Mouse (Mus musculus): ENCODE data around the gene Gpr137.

Gpr137 gene

DNA sequence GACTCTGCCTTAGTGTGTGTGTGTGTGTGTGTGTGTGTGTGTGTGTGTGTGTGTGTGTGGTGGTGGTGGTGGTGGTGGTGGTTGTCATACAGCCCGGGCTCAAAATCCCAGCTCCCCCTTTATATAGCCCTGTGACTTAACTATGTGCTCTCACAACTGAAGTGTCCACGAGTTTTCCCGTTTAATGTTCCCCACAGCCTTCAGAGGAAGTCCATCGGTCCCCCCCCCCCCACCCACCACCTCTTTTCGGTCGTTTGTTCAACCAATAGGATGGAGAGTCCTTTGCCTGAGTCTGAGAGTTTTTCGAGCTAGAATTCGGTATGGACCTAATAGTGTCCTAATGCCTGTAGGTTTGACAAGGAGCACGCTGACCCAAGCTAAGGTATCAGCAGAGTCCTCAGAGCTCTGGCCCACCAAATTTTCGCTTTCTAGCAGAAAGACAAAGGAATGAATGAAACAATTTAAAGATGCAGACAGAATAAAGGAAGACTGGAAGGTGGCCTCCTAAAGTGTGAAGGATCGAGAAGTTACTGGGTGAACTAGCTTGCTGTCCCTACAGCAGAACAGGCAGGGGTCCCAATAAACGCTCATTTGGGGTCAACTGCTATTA, 31.4 kb upstream of the Gpr137 start:
- WGBS: 33% methylated on average over 12 of the region's 12 CpGs

DNA sequence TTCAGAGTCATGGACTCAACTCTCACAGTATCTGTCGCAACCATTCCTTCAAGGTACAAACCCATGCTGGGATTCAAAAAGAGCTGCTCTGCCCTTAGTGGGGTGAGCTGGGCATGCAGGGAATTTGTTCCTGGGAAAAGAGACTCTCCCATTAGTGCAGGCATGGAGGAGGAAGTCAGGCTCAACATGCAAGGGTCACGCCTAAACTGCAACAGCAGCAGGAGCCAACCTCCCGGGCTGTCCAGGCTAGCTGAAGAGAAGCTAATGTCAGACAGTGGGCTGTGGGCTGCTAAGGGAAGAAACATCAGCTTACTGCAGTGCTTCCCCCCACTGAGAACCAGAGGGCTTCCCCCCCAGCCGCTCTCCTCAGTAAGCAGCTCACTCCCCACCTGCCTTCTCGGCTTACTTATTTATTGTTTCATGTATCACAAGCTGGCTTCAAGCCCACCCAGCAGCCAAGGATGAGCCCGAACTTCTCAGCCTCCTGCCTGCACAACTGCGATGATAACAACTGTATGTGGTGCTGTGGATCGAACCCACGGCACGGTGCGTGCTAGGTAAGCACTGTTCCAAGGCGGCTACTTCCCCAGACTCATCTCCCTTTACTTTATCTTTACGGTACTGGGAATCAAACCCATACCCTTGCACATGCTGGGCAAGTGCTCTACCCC, 30.1 kb upstream of the Gpr137 start:
- 90% methylated on average over 13 of the region's 13 CpGs for WGBS

DNA sequence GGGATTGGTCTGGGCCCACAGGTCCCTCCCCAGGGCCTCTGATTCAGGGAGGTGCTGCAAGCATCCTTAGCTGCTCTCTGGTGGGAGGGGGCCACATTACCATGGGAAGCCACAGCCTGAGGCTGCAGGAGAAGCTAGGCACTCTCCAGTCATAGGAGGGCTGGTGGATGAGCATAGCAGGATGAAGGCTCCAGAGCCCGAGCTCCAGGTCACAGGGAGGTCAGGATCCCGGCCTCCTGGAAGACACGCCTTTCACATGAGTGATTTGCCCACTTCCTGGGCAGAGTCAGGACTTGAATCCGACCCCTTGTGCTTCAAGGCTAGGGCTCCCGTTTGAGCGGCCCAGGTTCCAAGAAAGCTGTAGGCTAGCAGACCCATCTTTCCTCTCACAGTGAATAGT, 29.4 kb upstream of the Gpr137 start:
- WGBS: 72% methylated on average over 6 of the region's 6 CpGs

DNA sequence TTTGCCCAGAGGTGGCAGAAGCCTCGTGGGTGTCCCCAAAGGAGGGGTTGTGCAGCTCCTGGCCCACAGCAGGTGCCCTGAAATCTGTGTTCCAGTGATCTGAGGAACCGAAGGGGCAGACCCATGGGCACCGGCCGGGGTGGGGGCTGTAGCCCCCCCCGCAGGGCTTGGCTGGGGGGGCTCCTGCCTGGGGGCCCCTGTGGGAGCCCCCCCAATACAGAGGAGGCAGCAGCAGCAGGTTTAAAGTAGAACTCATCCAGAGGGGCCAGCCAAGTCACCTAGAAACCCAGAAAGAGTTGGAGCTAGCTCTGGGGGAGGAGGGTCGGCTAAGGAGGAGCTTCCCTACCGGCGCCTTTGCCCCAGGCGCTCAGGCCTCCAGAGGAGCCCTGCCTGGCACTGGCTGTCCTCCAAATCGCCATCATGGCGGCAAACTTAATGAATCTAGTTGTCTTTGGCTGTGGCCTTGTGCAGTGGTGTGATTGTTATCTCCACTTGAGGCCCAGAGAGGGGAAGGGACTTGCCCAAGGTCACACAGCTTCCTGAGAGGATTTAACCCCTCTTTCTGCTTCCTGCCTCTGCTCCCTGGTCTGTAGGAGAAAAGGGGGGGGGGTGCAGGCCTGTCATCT, 28.3 kb upstream of the Gpr137 start:
- 29% methylated on average over 11 of the region's 11 CpGs for WGBS

DNA sequence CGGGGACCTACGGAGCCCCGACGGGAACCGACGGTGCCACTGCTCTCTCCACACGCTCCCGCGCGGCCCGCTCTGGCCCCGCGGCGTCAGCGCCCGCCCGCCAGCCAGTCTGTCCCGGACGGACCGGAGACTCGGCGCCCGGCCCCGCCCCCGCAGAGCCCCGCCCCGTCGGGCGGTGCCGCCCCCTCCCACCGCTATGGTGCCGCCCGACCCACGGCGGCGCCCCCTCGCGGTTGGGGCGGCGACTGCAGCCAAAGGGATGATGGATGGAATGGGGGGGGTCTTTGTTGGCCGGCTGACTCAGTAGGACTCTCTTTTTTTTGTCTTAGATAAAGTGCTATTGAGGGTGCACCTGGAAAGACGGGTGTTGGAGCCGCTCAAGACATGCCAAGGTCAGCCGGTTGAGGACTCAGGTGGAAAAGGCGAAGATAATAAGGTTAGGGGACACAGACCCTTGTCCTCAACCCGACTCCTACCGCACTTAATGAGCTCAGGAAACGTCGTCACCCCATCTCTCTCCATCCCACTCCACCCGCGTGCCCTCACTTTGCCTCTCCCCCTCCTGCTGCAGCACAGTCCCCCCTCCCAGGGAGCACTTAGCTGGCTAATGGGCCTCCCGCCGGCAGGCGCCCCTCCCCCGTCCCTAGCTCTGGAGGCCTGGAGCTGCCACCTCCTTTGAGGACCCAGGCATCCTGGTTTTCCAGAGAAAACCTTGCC, 27.5 kb upstream of the Gpr137 start:
- WGBS: 2% methylated on average over 55 of the region's 55 CpGs

DNA sequence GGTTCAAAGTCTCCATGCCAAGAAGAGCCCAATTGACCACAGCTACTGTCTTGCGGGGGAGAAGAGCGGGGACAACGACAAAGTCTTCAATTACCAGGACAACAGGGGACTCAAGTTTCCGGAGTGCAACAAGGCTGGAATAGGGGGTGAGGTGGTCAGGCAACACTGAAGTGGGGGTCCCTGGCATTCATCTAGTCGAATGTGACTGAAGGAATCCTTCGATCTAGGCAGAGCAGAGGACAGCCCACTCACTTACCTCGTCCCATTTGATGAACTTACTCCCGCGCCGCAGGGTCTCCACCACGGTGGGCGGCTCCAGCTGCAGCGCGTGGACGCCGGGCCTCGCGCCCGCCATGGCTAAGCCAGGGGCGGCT, 27.0 kb upstream of the Gpr137 start:
- WGBS: 9% methylated on average over 20 of the region's 20 CpGs

DNA sequence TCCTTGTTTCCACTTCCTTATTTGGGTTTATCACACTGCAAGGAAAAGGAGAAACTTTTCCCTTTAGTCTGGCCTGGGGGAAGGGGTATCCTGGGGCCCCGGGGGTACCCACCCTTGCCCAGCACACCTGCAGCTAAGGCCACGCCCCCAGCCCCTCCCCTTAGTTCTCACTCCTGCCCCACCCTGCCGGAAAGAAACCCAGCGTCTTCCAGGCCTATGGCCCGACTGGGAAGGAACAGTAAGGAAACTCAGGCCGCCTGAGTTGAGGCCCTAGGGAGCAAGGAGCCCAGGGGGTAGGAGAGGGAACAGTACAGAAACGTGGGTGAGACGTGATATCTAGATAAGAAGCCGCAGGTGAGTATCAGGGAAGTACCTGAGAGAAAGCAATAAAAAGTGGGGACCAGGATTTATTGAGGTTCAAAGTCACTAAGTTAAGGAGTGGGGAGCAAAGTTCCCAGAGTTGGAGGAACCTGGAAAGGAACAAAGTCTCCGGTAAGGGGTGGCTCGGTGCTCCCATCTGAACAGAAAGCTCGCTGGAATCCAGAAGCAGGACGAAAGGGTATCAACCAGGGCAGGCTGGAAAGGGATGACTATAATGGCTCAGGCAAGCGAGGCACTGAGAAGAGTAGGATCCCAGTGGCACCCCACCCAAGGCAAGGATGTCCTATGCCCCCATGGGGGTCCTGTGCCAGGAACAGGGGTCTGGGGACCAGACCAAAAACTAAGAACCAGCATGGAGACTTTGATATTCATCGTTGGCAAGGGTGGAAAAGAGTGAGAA, 26.4 kb upstream of the Gpr137 start:
- 40% methylated on average over 15 of the region's 15 CpGs for WGBS

DNA sequence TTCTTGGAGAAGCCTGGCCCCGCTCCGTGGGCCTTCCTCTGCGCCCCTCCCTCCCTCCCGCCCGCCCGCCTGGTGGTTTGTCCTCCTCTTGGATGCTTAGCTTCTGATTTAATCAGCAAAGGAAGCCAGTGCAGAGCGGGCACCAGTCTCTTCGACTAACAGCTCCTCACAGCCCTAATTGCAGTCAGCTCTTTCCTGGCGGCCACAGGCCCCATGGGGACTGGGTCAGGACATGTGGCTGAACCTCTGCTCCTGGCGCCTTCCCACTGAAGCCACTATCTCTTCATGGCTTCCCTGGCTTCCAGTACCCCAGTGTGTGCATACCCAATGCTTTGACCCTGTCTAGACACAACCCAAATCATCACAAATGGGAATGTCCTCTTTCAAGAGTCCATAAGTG, 14.2 kb upstream of the Gpr137 start:
- 89% methylated on average over 10 of the region's 10 CpGs for WGBS

DNA sequence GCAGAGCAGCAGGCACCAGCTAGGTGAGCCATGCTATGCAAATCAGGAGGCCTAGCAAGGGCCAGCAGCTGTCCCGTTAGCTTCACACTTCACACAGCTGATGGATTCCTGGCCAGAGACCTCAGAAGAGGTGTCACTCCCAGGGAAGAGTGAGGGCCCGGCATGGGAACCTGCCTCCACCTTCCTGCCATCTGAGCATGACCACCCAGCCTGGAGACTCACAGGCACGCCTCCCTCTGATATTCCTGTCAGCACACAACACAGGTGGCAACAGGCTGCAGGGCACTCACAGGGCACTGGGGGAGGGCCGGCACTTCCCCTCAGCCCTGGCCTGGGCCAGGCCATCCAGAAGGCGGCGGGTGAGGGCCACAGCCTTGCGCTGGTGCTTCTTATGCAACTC, 13.1 kb upstream of the Gpr137 start:
- 89% methylated on average over 7 of the region's 7 CpGs for WGBS

DNA sequence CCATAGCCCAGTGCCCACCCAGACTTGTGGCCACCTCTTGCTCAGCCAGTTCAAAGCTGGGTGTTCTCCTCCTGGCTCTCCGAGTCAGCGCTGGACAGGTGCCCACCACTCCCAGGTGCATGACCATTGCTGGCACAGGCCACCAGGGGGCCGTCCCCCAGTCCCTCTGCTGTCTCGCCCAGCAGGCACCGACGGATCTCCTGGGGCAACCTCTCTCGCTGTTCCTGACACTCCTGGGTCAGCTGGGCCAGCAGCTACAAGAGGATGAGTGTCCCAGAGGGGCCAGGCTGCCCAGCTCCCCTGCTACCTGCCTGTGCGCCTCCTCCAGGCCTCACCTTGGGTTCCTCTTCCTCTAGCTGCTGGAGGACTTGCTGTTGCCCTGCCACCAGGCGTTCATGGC, 11.8 kb upstream of the Gpr137 start:
- 56% methylated on average over 9 of the region's 9 CpGs for WGBS

DNA sequence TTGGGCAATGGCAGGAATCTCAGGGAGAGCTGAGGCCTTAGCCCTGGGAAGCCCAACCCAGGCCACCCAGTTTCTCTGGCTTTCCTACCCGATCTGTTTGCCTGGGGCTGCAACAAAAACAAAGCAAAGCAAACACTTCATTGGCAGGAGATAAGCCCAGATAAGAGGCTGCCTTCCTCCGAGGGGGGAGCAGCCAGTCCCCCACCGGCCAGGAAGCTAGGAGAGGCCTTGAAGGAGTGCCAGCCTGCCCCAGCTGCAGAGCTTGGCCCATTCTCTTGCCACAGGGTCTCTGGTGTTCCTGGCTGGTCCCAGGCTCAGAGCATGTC, 10.4 kb upstream of the Gpr137 start:
- WGBS: 12% methylated on average over 3 of the region's 3 CpGs

DNA sequence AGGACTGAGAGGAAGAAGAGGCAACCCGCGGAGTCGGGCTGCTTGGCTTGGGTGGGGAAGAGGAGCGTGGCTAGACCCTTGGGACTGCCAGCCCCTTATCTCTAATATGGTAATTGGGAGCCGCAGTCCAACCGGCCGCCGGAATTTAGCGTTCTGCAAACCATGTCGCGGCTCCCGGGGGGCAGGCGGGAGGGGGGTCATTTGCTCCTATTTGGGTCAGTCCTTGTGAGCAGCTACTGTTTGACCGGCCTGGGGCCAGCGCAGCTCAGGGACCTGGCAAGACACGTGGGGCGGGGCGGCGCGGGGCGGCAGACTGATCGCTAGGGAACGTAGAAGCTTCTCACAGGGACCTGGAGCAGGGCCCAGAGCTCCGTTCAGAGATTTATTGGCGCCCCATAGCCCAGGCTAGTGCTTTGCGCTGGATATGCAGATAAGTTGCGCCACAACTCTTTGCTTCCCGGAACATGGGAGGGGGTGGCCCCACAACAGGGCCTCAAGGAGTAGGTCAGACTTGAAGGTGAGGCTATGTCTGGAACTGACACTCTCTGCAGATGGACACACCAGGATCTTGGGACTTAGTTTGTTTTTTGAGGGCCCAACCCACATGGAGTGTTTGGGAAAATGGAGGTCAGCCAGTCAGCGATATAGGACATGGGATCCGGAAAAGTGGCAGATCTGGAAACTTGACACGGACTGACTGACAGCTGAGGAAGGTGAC, 9.9 kb upstream of the Gpr137 start:
- 3% methylated on average over 31 of the region's 31 CpGs for WGBS

DNA sequence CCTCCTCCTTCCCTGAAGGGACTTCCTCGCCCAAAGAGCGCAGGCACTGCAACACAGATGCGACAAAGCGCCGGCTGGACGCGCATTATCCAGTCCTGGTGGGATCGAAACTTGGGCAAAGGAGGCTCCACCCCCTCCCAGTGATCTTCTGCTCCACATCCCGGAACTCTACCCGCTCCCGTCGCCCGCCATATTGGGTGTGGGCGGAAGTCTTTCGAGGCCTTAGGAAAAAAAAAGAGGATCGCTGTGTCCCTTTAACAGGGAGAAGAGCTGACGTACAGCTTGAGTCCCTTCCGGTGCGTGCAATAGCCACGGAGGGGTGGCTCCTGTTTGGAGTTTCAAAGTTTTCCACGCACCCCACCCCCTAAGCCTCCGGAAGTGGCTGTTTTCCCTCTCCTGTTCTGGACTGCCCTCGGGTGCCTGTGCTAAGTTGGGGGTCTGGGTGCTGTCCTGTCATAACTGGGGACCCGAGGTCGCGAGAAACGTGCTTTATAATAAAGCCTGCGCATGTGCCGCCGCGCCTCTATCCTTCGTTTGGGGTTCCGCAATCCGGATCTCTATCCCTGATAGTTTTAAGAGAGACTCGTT, 9.2 kb upstream of the Gpr137 start:
- under 1% methylated on average over 35 of the region's 35 CpGs for WGBS

DNA sequence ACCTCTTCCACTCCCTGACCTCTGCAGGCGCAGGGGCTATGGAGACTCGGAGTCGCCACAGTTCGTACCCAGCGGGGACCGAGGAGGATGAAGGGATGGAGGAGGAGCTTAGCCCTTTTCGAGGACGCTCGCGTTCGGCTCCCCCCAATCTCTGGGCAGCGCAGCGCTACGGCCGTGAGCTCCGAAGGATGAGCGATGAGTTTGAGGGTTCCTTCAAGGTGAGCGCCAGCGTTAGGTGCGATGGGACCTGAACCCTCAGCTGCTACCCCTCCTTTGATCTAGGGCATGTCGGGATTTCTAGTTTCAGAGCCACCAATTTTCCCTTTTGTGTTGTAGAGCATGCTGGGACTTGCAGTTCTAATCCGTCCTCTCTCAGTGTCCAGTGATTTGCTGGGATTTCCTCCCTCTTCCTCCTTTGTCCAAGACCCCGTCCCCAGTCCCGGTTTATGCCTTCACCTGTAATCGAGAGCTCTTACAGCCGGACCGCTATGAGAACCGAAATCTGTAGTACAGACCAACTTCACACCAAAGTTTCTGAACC, 8.4 kb upstream of the Gpr137 start:
- WGBS: under 1% methylated on average over 28 of the region's 28 CpGs

DNA sequence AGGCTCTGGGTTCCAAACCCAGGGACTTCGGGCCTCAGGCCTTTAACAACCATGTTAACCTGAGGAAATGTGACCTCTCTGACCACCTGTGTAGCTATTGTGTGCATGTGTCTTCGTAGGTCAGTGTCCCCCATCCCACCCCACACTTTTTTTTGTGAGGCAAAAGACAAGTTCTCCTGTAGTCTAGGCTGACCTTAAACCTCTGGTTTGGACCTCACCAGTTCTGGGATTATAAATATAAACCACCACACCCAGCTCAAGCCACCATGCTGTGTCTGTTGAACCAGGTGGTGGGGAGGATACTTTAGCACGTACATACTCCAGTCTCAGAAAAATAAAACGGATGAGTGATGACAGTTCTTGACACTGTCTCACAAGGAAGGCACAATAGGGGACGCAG, 7.7 kb upstream of the Gpr137 start:
- WGBS: 46% methylated on average over 5 of the region's 5 CpGs

DNA sequence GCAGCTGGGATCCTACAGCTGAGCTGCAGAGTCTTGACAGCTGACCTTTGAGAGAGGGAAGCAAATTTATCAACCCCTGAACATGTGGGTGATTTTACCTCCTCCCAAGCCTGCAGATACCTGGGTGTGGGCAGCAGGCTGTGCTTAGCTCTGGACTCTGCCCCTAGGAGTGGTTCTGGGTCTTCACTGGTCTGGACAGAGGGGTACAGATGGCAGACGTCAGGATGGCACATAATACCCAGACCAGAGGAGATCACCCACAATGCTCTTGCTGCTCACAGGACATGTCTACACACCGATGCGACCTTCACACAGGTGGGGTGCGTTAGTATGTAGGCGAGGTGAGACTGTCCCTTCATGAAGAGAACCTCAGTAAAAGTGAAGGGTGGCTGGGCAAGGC, 7.3 kb upstream of the Gpr137 start:
- 94% methylated on average over 5 of the region's 5 CpGs for WGBS

DNA sequence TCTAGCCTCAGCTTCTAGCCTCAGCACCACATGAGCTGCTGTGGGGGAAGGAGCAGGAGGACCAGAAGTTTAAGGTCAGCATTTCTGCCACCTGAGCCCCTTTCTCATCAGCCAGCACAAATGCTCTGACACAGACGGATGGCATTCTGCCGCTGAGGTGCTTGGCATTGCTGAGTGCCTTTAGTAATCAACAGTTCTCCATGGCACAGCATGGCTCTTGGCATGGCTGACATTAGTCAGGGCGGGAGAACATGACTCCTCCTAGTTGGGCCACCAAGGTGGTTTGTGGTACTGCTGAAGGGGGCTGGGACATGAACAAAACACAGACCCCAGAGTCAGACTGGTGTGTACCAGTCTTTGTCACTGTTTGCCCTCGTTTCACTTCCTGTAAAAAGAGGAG, 5.9 kb upstream of the Gpr137 start:
- WGBS: 64% methylated on average over 4 of the region's 4 CpGs

DNA sequence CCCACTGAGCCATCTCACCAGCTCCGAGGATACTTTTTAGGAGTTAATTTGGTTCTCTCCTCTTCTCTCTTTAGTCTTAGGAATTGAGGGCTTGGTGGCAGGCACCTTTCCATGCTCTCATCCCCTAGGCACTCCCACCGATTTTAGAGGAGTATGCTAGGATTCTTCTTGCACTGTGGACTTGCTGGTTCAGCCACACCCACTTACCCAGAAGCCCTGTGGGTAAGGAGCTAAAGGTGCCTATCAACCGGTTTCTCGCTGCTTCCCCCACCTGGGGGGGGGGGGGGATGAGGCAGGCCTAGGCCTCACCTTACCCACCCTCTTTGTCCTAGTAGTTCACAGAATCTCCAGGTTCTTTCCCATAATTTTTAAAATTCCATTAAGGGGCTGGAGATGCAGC, 5.5 kb upstream of the Gpr137 start:
- 62% methylated on average over 4 of the region's 4 CpGs for WGBS

DNA sequence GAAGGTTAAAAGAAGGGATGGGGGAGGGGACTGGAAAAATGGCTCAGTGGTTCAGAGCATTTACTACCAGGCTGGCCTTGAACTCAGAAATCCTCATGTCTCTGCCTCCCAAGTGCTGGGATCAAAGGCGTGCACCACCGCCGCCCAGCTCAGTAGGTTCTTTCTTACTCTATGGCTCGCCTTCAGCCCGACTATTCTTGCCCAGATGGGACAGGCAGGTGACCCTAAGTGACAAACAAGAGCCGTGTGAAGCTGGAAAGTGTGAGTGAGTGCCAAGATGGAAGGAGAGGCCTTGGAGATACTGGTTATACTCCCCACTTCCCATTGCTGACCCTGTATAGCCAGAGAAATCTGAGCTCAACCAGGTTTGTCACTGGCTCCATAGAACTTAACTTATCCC, 1.4 kb upstream of the Gpr137 start:
- 88% methylated on average over 6 of the region's 6 CpGs for WGBS

DNA sequence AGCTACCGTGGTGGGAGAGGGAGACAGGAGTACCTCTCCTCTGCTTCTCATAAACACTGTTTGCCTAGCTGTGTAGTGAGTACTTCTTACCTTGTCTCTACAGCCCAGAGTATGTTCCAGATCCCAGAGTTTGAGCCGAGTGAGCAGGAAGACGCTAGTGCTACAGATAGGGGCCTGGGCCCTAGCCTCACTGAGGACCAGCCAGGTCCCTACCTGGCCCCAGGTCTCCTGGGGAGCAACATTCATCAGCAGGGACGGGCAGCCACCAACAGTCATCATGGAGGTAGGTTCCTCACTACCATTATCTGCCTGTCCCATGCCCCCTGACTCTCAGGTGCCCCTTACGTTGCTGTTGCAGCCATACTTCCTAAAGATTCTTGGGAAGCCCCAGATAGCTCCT, 484 bp upstream of the Gpr137 start:
- 26% methylated on average over 5 of the region's 5 CpGs for WGBS

Measured in cerebral cortex, adult 2 months (tissue).